Mouse (Mus musculus): ENCODE measurements around the gene Pip4k2c. TPM values are rescaled to one million over a fixed set of nuclear protein-coding genes. Genes with fewer than 3 reads are reported as not detected.

The Pip4k2c gene
- polyA plus RNA-seq, 1 experiment from 2014 or later = 31.0 TPM

- Histone ChIP-seq H3K4me1 (ENCODE audit: insufficient read depth, low read depth, low read length) (no peaks in the 10 kb centered on the region), H3K9ac (replicated peaks; ENCODE audit: low read depth) (no peak overlapping the region), H3K27me3 (replicated peaks; ENCODE audit: insufficient read depth, low read length) (no peaks in the 10 kb centered on the region), H3K4me2 (replicated peaks; ENCODE audit: low read depth, low read length) (no peak overlapping the region), H3K9me3 (ENCODE audit: low read length) (no peaks in the 10 kb centered on the region), H3K36me3 (ENCODE audit: insufficient read depth, low read length) (no peaks in the 10 kb centered on the region), H3K27ac (ENCODE audit: low read length) (no peak overlapping the region), H3K4me3 (ENCODE audit: low read depth, low read length) (no peak overlapping the region)
- ATAC-seq (no peak), DNase-seq (ENCODE audit: low spot score) (no peak)
- TF ChIP-seq CTCF (IDR thresholded peaks at IDR 0.05) (no peak), EP300 (IDR thresholded peaks at IDR 0.05) (no peak)
- WGBS = 36% methylated on average over 10 of the region's 10 CpGs
Observed at GRCm38 (mm10) chr10:127225732-127226131, 14.3 kb upstream of the Pip4k2c start.

DNA sequence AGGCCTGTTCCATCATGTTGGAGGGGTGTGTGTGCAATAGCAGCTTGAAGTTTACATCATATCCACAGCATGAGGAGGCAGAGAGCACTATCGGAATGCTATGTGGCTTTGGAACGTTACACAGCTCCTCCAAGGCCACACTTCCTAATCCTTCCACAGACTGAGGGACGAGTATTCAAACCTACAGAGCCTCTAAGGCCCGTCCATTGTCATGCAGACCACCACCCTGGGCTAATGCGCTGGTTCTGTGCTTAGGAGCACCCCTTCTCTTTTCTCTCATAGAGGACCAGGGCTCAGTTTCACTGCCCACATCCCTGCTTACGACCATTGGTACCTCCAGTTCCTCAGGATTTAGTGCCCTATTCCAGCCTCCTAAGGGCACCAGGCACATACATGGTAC lies 13.8 kb upstream of the Pip4k2c start:
- no peak for ATAC-seq
- 43% methylated on average over 6 of the region's 6 CpGs for WGBS
- H3K9me3 ChIP-seq (ENCODE audit: low read length) = no peaks in the 10 kb centered on the region

DNA sequence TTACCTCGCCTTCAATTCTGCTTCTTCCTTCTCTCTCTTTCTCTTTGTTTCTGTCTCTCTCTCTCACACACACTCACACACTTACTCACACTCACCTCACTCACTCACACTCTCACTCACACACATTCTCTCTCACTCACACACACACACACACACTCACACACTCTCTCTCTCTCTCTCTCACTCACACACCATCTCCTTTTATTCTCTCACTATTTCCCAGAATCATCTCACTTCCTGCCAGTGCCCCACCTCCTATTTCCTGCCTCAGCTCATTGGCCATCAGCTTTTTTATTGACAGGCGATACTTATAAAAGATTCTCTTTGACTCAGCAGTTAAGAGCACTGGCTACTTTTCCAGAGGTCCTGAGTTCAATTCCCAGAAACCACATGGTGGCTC lies 7.0 kb upstream of the Pip4k2c start:
- 78% methylated on average over 2 of the region's 2 CpGs for WGBS
- ATAC-seq = no peak
- DNase-seq (ENCODE audit: low spot score) = no peak
- H3K27me3 ChIP-seq (replicated peaks; ENCODE audit: insufficient read depth, low read length) = no peaks in the 10 kb centered on the region
- no peak overlapping the region for H3K27ac ChIP-seq (ENCODE audit: low read length)
- H3K4me3 ChIP-seq (ENCODE audit: low read depth, low read length) = no peak overlapping the region
- H3K36me3 ChIP-seq (ENCODE audit: insufficient read depth, low read length) = no peaks in the 10 kb centered on the region
- H3K9ac ChIP-seq (replicated peaks; ENCODE audit: low read depth) = no peak overlapping the region
- no peak for TF ChIP-seq EP300 (IDR thresholded peaks at IDR 0.05)
- TF ChIP-seq CTCF (IDR thresholded peaks at IDR 0.05) = no peak
- H3K4me1 ChIP-seq (ENCODE audit: insufficient read depth, low read depth, low read length) = no peaks in the 10 kb centered on the region
- H3K9me3 ChIP-seq (ENCODE audit: low read length) = no peaks in the 10 kb centered on the region
- H3K4me2 ChIP-seq (replicated peaks; ENCODE audit: low read depth, low read length) = no peak overlapping the region

More for the DNA sequence above, 13.8 kb upstream of the Pip4k2c start:
- Histone ChIP-seq H3K27ac (ENCODE audit: low read length) (no peak overlapping the region), H3K4me1 (ENCODE audit: insufficient read depth, low read depth, low read length) (no peaks in the 10 kb centered on the region), H3K9ac (replicated peaks; ENCODE audit: low read depth) (no peak overlapping the region), H3K4me2 (replicated peaks; ENCODE audit: low read depth, low read length) (no peak overlapping the region), H3K4me3 (ENCODE audit: low read depth, low read length) (no peak overlapping the region), H3K27me3 (replicated peaks; ENCODE audit: insufficient read depth, low read length) (no peaks in the 10 kb centered on the region), H3K36me3 (ENCODE audit: insufficient read depth, low read length) (no peaks in the 10 kb centered on the region)
- no peak for TF ChIP-seq EP300 (IDR thresholded peaks at IDR 0.05)
- TF ChIP-seq CTCF (IDR thresholded peaks at IDR 0.05) = no peak
- no peak for DNase-seq (ENCODE audit: low spot score)

GRCm38 (mm10) chr10:127217177-127217576 lies 5.8 kb upstream of the Pip4k2c start:
- H3K36me3 ChIP-seq (ENCODE audit: insufficient read depth, low read length) = no peaks in the 10 kb centered on the region
- no peaks in the 10 kb centered on the region for H3K27me3 ChIP-seq (replicated peaks; ENCODE audit: insufficient read depth, low read length)
- no peak for DNase-seq (ENCODE audit: low spot score)
- no peak overlapping the region for H3K4me3 ChIP-seq (ENCODE audit: low read depth, low read length)
- no peaks in the 10 kb centered on the region for H3K9me3 ChIP-seq (ENCODE audit: low read length)
- ATAC-seq = no peak
- no peak overlapping the region for H3K9ac ChIP-seq (replicated peaks; ENCODE audit: low read depth)
- H3K27ac ChIP-seq (ENCODE audit: low read length) = no peak overlapping the region
- no peak for TF ChIP-seq EP300 (IDR thresholded peaks at IDR 0.05)
- TF ChIP-seq CTCF (IDR thresholded peaks at IDR 0.05) = no peak
- H3K4me1 ChIP-seq (ENCODE audit: insufficient read depth, low read depth, low read length) = no peaks in the 10 kb centered on the region
- H3K4me2 ChIP-seq (replicated peaks; ENCODE audit: low read depth, low read length) = no peak overlapping the region

GRCm38 (mm10) chr10:127216456-127216855 lies 5.1 kb upstream of the Pip4k2c start:
- Histone ChIP-seq H3K9me3 (ENCODE audit: low read length) (no peaks in the 10 kb centered on the region), H3K36me3 (ENCODE audit: insufficient read depth, low read length) (no peaks in the 10 kb centered on the region), H3K27me3 (replicated peaks; ENCODE audit: insufficient read depth, low read length) (no peaks in the 10 kb centered on the region), H3K4me3 (ENCODE audit: low read depth, low read length) (no peak overlapping the region), H3K27ac (ENCODE audit: low read length) (no peak overlapping the region), H3K9ac (replicated peaks; ENCODE audit: low read depth) (no peak overlapping the region), H3K4me1 (ENCODE audit: insufficient read depth, low read depth, low read length) (no peaks in the 10 kb centered on the region), H3K4me2 (replicated peaks; ENCODE audit: low read depth, low read length) (no peak overlapping the region)
- ATAC-seq = no peak
- 92% methylated on average over 11 of the region's 11 CpGs for WGBS
- TF ChIP-seq CTCF (IDR thresholded peaks at IDR 0.05) = no peak
- no peak for DNase-seq (ENCODE audit: low spot score)

- DNase-seq (ENCODE audit: low spot score) (no peak), ATAC-seq (no peak)
- H3K9ac ChIP-seq (replicated peaks; ENCODE audit: low read depth) = no peak overlapping the region
- H3K9me3 ChIP-seq (ENCODE audit: low read length) = no peaks in the 10 kb centered on the region
- H3K36me3 ChIP-seq (ENCODE audit: insufficient read depth, low read length) = no peaks in the 10 kb centered on the region
- no peak overlapping the region for H3K4me2 ChIP-seq (replicated peaks; ENCODE audit: low read depth, low read length)
- WGBS = 39% methylated on average over 1 of the region's 1 CpGs
- peaks cover 6% of the 10 kb centered on the region; the same call in 1 of the 2 replicates for H3K4me1 ChIP-seq (ENCODE audit: insufficient read depth, low read depth, low read length)
- no peak overlapping the region for H3K27ac ChIP-seq (ENCODE audit: low read length)
- H3K4me3 ChIP-seq (ENCODE audit: low read depth, low read length) = no peak overlapping the region
- no peaks in the 10 kb centered on the region for H3K27me3 ChIP-seq (replicated peaks; ENCODE audit: insufficient read depth, low read length)
- no peak for TF ChIP-seq CTCF (IDR thresholded peaks at IDR 0.05)
- TF ChIP-seq EP300 (IDR thresholded peaks at IDR 0.05) = no peak
Observed at GRCm38 (mm10) chr10:127214422-127214803, 3.0 kb upstream of the Pip4k2c start.
